Mouse (Mus musculus) spleen, adult 2 months (tissue): ENCODE data around the gene Rela.

Experiments used
- CTCF ChIP-seq: fragments of 200-500 bp; IDR thresholded peaks from 2 replicates; pipeline ENCODE4 v1.5.1; 2011; ENCODE audit warnings: mild to moderate bottlenecking, inconsistent platforms; ENCODE audit not compliant: insufficient read depth, insufficient read length, insufficient replicate concordance; ENCODE audit errors: extremely low read depth
- POLR2A ChIP-seq: fragments of 200-500 bp; IDR thresholded peaks from 2 replicates; pipeline ENCODE4 v1.6.1; 2011; ENCODE audit warnings: low read depth, low read length, inconsistent platforms

- TF ChIP-seq POLR2A (no peak), CTCF (no peak)
Observed at GRCm38 (mm10) chr19:5687738-5688137, 50.5 kb downstream of the Rela start.
